Mouse (Mus musculus): ENCODE results near the gene Ogfr. TPM values are rescaled to one million over a fixed set of nuclear protein-coding genes. Genes with fewer than 3 reads are reported as not detected.

Gene Ogfr
- total RNA-seq (2014; fragmentation: Nextera tagmentation): 26.3 and 27.0 TPM in 2 replicates
- 39.5 and 45.2 TPM in 2 replicates for total RNA-seq (2017)
- 98.0 and 127 TPM in 2 replicates for polyA plus RNA-seq (2012)

DNA sequence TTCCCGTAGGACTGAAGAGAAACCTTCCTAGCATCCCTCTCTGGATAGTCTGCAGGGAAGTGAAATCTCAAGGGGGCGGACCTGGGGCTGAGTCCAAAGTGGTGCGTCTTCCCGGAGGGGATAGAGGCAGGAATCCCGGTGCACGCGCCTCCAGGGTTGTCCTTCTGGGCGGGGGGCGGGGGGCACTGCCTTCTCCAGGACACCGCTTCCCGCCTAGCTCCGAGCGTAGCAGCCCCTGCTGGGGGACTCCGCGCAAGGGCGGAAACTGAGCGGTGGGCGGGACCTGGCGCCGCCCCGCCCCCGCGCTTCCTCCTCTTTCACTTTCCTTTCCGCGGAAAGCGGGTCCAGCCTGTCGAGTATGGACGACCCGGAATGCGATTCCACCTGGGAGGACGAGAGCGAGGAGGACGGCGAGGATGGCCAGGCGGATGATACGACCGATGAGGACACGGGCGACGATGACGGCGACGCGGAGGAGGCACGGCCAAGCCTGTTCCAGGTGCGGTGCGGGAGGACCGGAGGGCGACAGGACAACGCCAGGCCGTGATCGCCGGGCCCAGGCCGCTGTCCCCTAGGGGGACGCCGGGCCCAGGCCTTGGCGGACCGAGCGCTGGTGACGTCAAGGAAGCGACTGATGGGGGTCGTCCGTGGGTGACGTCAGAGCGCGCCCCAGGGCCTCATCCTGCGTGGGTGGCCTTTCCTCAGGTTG, at the start of gene Ogfr:
TSS of gene Ogfr (plus strand) at position 123 of the 709 bp plus-strand sequence.
- no peak for TF ChIP-seq GATA1 (IDR thresholded peaks at IDR 0.05; ENCODE audit: borderline replicate concordance, low read length)
- no peak for TF ChIP-seq CTCF (IDR thresholded peaks at IDR 0.05; ENCODE audit: low read depth, low read length)
- TF ChIP-seq GATA2 (IDR thresholded peaks at IDR 0.05; ENCODE audit: borderline replicate concordance, low read depth, low read length): no peak
- no peak for TF ChIP-seq TAL1 (conservative IDR thresholded peaks at IDR 0.05; ENCODE audit: low read depth, low read length)
- Histone ChIP-seq H3K36me3 (replicated peaks) (peaks cover 77% of the 10 kb centered on the region), H3K9me3 (replicated peaks) (no peaks in the 10 kb centered on the region), H3K4me3 (ENCODE audit: low read depth, low read length) (peak within 1 kb of the TSS; percentile 100), H3K4me1 (ENCODE audit: insufficient read depth, low read depth, low read length) (peaks cover 47% of the 10 kb centered on the region), H3K27me3 (ENCODE audit: insufficient read depth, low read length) (no peaks in the 10 kb centered on the region)
- DNase-seq (ENCODE audit: low spot score) (peak; percentile 94), ATAC-seq (ENCODE audit: extremely low read depth, insufficient number of reproducible peaks, low FRiP score, poor library complexity, severe bottlenecking) (peak; percentile 68)

DNA sequence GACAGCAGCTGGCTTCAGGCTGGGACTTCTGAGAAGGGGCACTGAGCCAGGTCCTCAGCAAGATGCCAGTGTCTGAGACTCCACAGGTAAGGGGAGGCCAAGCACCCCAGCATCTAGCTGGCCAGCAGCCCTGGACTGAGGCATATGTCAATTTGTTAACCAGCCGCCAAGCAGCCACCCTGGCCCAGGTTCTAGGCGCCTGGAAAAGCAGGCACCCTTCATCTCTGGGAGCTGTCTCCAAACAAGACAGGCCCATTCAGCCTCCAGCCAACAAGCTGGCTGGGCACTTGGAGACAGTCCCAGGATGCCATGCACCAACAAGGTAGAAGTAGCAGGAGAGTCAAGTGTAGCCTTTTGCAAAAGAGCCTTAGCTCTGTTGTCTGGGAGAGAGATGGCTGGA, 45.4 kb upstream of the Ogfr start:
- ATAC-seq (ENCODE audit: extremely low read depth, insufficient number of reproducible peaks, low FRiP score, poor library complexity, severe bottlenecking) (no peak), DNase-seq (ENCODE audit: low spot score) (no peak)
- no peaks in the 10 kb centered on the region; the same call in none of the 2 replicates for H3K27me3 ChIP-seq (ENCODE audit: insufficient read depth, low read length)
- no peaks in the 10 kb centered on the region for H3K36me3 ChIP-seq (replicated peaks)
- no peaks in the 10 kb centered on the region for H3K9me3 ChIP-seq (replicated peaks)
- no peak overlapping the region for H3K4me3 ChIP-seq (ENCODE audit: low read depth, low read length)
- H3K4me1 ChIP-seq (ENCODE audit: insufficient read depth, low read depth, low read length): no peaks in the 10 kb centered on the region
- no peak for TF ChIP-seq GATA2 (IDR thresholded peaks at IDR 0.05; ENCODE audit: borderline replicate concordance, low read depth, low read length)
- no peak for TF ChIP-seq GATA1 (IDR thresholded peaks at IDR 0.05; ENCODE audit: borderline replicate concordance, low read length)
- TF ChIP-seq TAL1 (conservative IDR thresholded peaks at IDR 0.05; ENCODE audit: low read depth, low read length): no peak
- TF ChIP-seq CTCF (IDR thresholded peaks at IDR 0.05; ENCODE audit: low read depth, low read length): no peak
- no peak for TF ChIP-seq POLR2AphosphoS5 (IDR thresholded peaks at IDR 0.05; ENCODE audit: insufficient replicate concordance, low read depth, low read length)

DNA sequence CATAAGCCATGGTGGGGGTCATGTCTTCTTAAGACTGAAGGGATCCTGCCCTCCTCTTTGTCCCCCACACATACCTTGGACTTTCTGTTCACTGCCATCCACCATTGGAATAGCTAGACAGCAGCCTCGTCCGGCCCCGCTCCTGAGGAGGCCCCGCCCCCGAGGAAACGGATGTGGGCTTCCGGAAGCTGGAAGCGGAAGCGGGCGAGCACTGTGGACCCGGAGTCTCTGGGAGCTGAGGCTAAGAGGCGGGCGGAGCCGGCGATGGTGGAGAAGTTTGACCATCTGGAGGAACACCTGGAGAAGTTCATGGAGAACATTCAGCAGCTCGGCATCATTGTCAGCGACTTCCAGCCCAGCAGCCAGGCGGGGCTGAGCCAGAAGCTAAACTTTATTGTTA, 44.0 kb upstream of the Ogfr start:
- no peaks in the 10 kb centered on the region; the same call in 1 of the 2 replicates for H3K27me3 ChIP-seq (ENCODE audit: insufficient read depth, low read length)

DNA sequence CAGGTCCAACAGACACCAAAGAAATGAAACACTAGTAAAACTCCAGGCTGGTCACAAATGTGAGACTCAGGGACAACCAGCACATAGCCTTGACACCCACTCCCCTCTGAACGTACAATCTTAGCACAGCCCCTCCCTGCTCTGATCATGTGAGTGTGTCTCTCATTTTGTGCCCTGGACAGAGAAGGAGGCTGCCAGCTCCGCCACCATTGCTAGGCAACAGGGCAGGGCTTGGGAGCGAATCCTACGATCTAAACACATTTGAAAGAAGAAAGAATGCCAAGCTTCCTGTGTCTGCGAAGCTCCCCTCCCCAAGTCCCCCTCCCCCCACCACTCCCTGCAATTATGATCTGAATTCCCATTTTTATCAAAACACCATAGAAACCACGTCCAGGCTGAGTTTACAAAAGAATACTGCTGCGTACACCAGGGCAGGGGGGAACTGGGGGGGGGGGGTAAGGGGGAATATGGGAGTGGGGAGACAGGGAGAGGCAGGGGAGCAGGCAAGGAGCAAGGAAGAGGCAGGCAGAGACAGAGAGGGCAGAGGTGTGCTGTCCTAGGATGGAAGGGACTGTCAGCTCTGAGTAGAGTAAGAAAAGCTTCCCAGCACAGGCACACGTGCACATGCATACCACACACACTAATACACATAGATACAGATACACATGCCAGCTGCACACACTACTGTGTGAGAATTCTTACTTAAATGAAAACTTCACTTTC, 41.5 kb upstream of the Ogfr start:
- no peak for ATAC-seq (ENCODE audit: extremely low read depth, insufficient number of reproducible peaks, low FRiP score, poor library complexity, severe bottlenecking)
- H3K9me3 ChIP-seq (replicated peaks): no peaks in the 10 kb centered on the region
- H3K4me3 ChIP-seq (ENCODE audit: low read depth, low read length): no peak overlapping the region

More for the DNA sequence above, 44.0 kb upstream of the Ogfr start:
- H3K4me3 ChIP-seq (ENCODE audit: low read depth, low read length): no peak overlapping the region
- H3K36me3 ChIP-seq (replicated peaks): no peaks in the 10 kb centered on the region
- no peaks in the 10 kb centered on the region for H3K4me1 ChIP-seq (ENCODE audit: insufficient read depth, low read depth, low read length)
- no peaks in the 10 kb centered on the region for H3K9me3 ChIP-seq (replicated peaks)
- TF ChIP-seq TAL1 (conservative IDR thresholded peaks at IDR 0.05; ENCODE audit: low read depth, low read length) (no peak), CTCF (IDR thresholded peaks at IDR 0.05; ENCODE audit: low read depth, low read length) (no peak), GATA1 (IDR thresholded peaks at IDR 0.05; ENCODE audit: borderline replicate concordance, low read length) (no peak), GATA2 (IDR thresholded peaks at IDR 0.05; ENCODE audit: borderline replicate concordance, low read depth, low read length) (no peak), POLR2AphosphoS5 (IDR thresholded peaks at IDR 0.05; ENCODE audit: insufficient replicate concordance, low read depth, low read length) (no peak)
- no peak for ATAC-seq (ENCODE audit: extremely low read depth, insufficient number of reproducible peaks, low FRiP score, poor library complexity, severe bottlenecking)
- DNase-seq (ENCODE audit: low spot score): no peak

DNA sequence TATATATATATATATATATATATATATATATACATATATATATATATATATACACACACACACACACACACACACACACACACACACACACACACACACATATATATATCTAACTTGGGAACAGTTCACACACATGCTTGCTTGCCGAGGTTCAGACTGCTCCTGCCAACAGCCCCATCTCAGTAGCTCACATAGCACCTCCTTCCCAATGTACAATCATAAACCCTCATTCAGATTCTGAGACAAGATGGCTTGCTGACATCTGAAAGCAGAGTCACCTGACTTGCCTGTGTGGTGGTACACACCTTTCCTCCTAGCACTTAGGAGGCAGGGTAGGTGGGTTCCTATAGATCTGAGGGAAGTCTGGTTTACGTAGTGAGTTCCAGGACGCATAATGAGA, 36.7 kb upstream of the Ogfr start:
- TF ChIP-seq TAL1 (conservative IDR thresholded peaks at IDR 0.05; ENCODE audit: low read depth, low read length) (no peak), GATA1 (IDR thresholded peaks at IDR 0.05; ENCODE audit: borderline replicate concordance, low read length) (no peak), GATA2 (IDR thresholded peaks at IDR 0.05; ENCODE audit: borderline replicate concordance, low read depth, low read length) (no peak), CTCF (IDR thresholded peaks at IDR 0.05; ENCODE audit: low read depth, low read length) (no peak), POLR2AphosphoS5 (IDR thresholded peaks at IDR 0.05; ENCODE audit: insufficient replicate concordance, low read depth, low read length) (no peak)
- DNase-seq (ENCODE audit: low spot score) (no peak), ATAC-seq (ENCODE audit: extremely low read depth, insufficient number of reproducible peaks, low FRiP score, poor library complexity, severe bottlenecking) (no peak)
- H3K36me3 ChIP-seq (replicated peaks): no peaks in the 10 kb centered on the region
- no peak overlapping the region for H3K4me3 ChIP-seq (ENCODE audit: low read depth, low read length)
- peaks cover 9% of the 10 kb centered on the region for H3K27me3 ChIP-seq (ENCODE audit: insufficient read depth, low read length)
- H3K9me3 ChIP-seq (replicated peaks): no peaks in the 10 kb centered on the region
- H3K4me1 ChIP-seq (ENCODE audit: insufficient read depth, low read depth, low read length): no peaks in the 10 kb centered on the region

More for the DNA sequence above, 41.5 kb upstream of the Ogfr start:
- Histone ChIP-seq H3K27me3 (ENCODE audit: insufficient read depth, low read length) (peaks cover 9% of the 10 kb centered on the region), H3K4me1 (ENCODE audit: insufficient read depth, low read depth, low read length) (no peaks in the 10 kb centered on the region), H3K36me3 (replicated peaks) (no peaks in the 10 kb centered on the region)
- no peak for TF ChIP-seq TAL1 (conservative IDR thresholded peaks at IDR 0.05; ENCODE audit: low read depth, low read length)
- TF ChIP-seq GATA2 (IDR thresholded peaks at IDR 0.05; ENCODE audit: borderline replicate concordance, low read depth, low read length): no peak
- TF ChIP-seq GATA1 (IDR thresholded peaks at IDR 0.05; ENCODE audit: borderline replicate concordance, low read length): no peak
- no peak for TF ChIP-seq POLR2AphosphoS5 (IDR thresholded peaks at IDR 0.05; ENCODE audit: insufficient replicate concordance, low read depth, low read length)
- no peak for TF ChIP-seq CTCF (IDR thresholded peaks at IDR 0.05; ENCODE audit: low read depth, low read length)
- DNase-seq (ENCODE audit: low spot score): no peak

DNA sequence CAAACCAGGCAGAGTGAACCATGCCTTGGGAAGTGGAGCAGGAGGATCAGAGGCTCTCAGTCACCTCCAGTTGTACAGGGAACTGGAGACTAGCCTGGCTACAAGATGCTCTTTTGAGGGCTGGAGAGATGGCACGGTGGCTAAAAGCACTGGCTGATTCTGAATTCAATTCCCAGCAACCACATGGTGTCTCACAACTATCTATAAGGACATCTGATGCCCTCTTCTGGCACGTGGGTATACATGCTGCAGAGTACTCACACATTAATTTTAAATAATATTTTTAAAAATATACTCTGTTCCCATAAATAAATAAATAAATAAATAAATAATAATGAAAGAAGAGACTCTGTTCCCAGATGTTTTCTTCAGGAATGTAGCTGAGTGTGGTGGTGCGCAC, 33.8 kb upstream of the Ogfr start:
- Histone ChIP-seq H3K4me3 (ENCODE audit: low read depth, low read length) (no peak overlapping the region), H3K9me3 (replicated peaks) (no peaks in the 10 kb centered on the region), H3K36me3 (replicated peaks) (no peaks in the 10 kb centered on the region), H3K4me1 (ENCODE audit: insufficient read depth, low read depth, low read length) (no peaks in the 10 kb centered on the region), H3K27me3 (ENCODE audit: insufficient read depth, low read length) (peaks cover 7% of the 10 kb centered on the region)
- DNase-seq (ENCODE audit: low spot score): no peak
- no peak for ATAC-seq (ENCODE audit: extremely low read depth, insufficient number of reproducible peaks, low FRiP score, poor library complexity, severe bottlenecking)
- TF ChIP-seq GATA2 (IDR thresholded peaks at IDR 0.05; ENCODE audit: borderline replicate concordance, low read depth, low read length): no peak
- no peak for TF ChIP-seq GATA1 (IDR thresholded peaks at IDR 0.05; ENCODE audit: borderline replicate concordance, low read length)
- no peak for TF ChIP-seq CTCF (IDR thresholded peaks at IDR 0.05; ENCODE audit: low read depth, low read length)
- no peak for TF ChIP-seq TAL1 (conservative IDR thresholded peaks at IDR 0.05; ENCODE audit: low read depth, low read length)
- no peak for TF ChIP-seq POLR2AphosphoS5 (IDR thresholded peaks at IDR 0.05; ENCODE audit: insufficient replicate concordance, low read depth, low read length)
